Mouse (Mus musculus): ENCODE results near the gene Plpp3. TPM values are rescaled to one million over a fixed set of nuclear protein-coding genes. Genes with fewer than 3 reads are reported as not detected.

The Plpp3 gene
- polyA plus RNA-seq, 1 experiment: 7.0 TPM

- Histone ChIP-seq H3K27me3 (ENCODE audit: control insufficient read depth, insufficient read depth, insufficient read length) (no peaks in the 10 kb centered on the region), H3K79me2 (ENCODE audit: control insufficient read depth, insufficient read depth) (no peaks in the 10 kb centered on the region), H3K4me3 (ENCODE audit: insufficient read depth, poor library complexity, severe bottlenecking) (no peak overlapping the region), H3K36me3 (ENCODE audit: control insufficient read depth, insufficient read depth) (no peaks in the 10 kb centered on the region), H3ac (ENCODE audit: control insufficient read depth, insufficient read length, low read depth) (no peak overlapping the region), H3K79me3 (ENCODE audit: low read depth) (no peaks in the 10 kb centered on the region)
- TF ChIP-seq FOSL1 (IDR thresholded peaks at IDR 0.05; ENCODE audit: insufficient read depth, low read length, poor library complexity, severe bottlenecking): no peak
- TF ChIP-seq CTCF (IDR thresholded peaks at IDR 0.05; ENCODE audit: control insufficient read depth, insufficient read depth, insufficient read length): peak; percentile 46
Measured at GRCm38 (mm10) chr4:105151911-105152690, 5.0 kb upstream of the Plpp3 start.

GRCm38 (mm10) chr4:105153227-105153626 lies 3.9 kb upstream of the Plpp3 start:
- Histone ChIP-seq H3K27me3 (ENCODE audit: control insufficient read depth, insufficient read depth, insufficient read length) (no peaks in the 10 kb centered on the region), H3ac (ENCODE audit: control insufficient read depth, insufficient read length, low read depth) (no peak overlapping the region), H3K36me3 (ENCODE audit: control insufficient read depth, insufficient read depth) (no peaks in the 10 kb centered on the region), H3K79me3 (ENCODE audit: low read depth) (no peaks in the 10 kb centered on the region), H3K4me3 (ENCODE audit: insufficient read depth, poor library complexity, severe bottlenecking) (no peak overlapping the region), H3K79me2 (ENCODE audit: control insufficient read depth, insufficient read depth) (peaks cover 2% of the 10 kb centered on the region)
- no peak for TF ChIP-seq CTCF (IDR thresholded peaks at IDR 0.05; ENCODE audit: control insufficient read depth, insufficient read depth, insufficient read length)
- no peak for TF ChIP-seq FOSL1 (IDR thresholded peaks at IDR 0.05; ENCODE audit: insufficient read depth, low read length, poor library complexity, severe bottlenecking)
- TF ChIP-seq MAX (IDR thresholded peaks at IDR 0.05): no peak
- TF ChIP-seq MYOD1 (IDR thresholded peaks at IDR 0.05; ENCODE audit: control insufficient read depth, insufficient read length, low read depth): no peak
- TF ChIP-seq MYOG (IDR thresholded peaks at IDR 0.05; ENCODE audit: control insufficient read depth, extremely low read depth, insufficient read length): no peak
- TF ChIP-seq USF1 (IDR thresholded peaks at IDR 0.05; ENCODE audit: low read depth): no peak
- no peak for TF ChIP-seq CEBPB (IDR thresholded peaks at IDR 0.05; ENCODE audit: low read depth)

DNA sequence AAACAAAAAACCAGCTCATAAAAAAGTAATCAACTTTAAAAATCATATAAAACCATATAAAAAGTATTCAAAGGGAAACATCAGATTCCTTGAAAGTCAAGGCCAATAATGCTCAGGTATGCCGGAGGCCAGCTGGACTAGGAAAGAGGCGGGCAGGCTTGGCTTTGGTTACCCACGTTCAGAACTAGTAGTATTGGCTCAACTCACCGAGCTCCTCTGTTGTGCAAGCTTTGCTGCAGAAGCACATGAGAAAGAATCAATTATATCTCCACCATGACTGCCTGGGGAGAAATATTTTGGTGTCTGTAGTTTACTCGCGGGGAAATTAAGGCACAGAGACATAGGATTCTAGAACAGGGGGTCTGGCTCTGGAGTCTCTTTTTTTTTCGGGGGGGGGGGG lies 866 bp upstream of the Plpp3 start:
- TF ChIP-seq MAX (IDR thresholded peaks at IDR 0.05) (no peak), USF1 (IDR thresholded peaks at IDR 0.05; ENCODE audit: low read depth) (no peak), CTCF (IDR thresholded peaks at IDR 0.05; ENCODE audit: control insufficient read depth, insufficient read depth, insufficient read length) (no peak), FOSL1 (IDR thresholded peaks at IDR 0.05; ENCODE audit: insufficient read depth, low read length, poor library complexity, severe bottlenecking) (no peak), CEBPB (IDR thresholded peaks at IDR 0.05; ENCODE audit: low read depth) (no peak), MYOG (IDR thresholded peaks at IDR 0.05; ENCODE audit: control insufficient read depth, extremely low read depth, insufficient read length) (no peak), MYOD1 (IDR thresholded peaks at IDR 0.05; ENCODE audit: control insufficient read depth, insufficient read length, low read depth) (no peak)
- Histone ChIP-seq H3K36me3 (ENCODE audit: control insufficient read depth, insufficient read depth) (peaks cover 3% of the 10 kb centered on the region), H3K27me3 (ENCODE audit: control insufficient read depth, insufficient read depth, insufficient read length) (no peaks in the 10 kb centered on the region), H3ac (ENCODE audit: control insufficient read depth, insufficient read length, low read depth) (no peak overlapping the region), H3K4me3 (ENCODE audit: insufficient read depth, poor library complexity, severe bottlenecking) (no peak overlapping the region), H3K79me2 (ENCODE audit: control insufficient read depth, insufficient read depth) (peaks cover 30% of the 10 kb centered on the region), H3K79me3 (ENCODE audit: low read depth) (no peaks in the 10 kb centered on the region)

DNA sequence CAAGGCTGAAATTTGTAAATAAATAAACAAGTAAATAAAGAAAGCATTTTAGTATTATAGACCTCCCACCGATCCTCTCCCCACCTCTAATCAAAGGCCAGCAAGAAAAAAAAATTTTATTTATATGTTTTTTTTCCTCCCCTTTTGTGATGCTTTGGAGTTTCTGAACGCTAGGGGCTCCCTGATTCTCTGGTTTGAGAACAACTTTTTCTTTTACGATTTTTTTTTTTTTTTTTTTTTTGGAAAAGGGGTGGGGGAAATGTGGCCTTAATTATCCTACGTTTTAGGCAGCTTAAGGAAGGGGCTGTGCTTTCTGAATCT lies 232 bp upstream of the Plpp3 start:
- Histone ChIP-seq H3K27me3 (ENCODE audit: control insufficient read depth, insufficient read depth, insufficient read length) (no peaks in the 10 kb centered on the region), H3K79me2 (ENCODE audit: control insufficient read depth, insufficient read depth) (peaks cover 30% of the 10 kb centered on the region), H3K79me3 (ENCODE audit: low read depth) (no peaks in the 10 kb centered on the region), H3K36me3 (ENCODE audit: control insufficient read depth, insufficient read depth) (peaks cover 3% of the 10 kb centered on the region), H3ac (ENCODE audit: control insufficient read depth, insufficient read length, low read depth) (no peak overlapping the region), H3K4me3 (ENCODE audit: insufficient read depth, poor library complexity, severe bottlenecking) (peak overlapping the region; percentile 69)
- TF ChIP-seq CEBPB (IDR thresholded peaks at IDR 0.05; ENCODE audit: low read depth): no peak
- TF ChIP-seq CTCF (IDR thresholded peaks at IDR 0.05; ENCODE audit: control insufficient read depth, insufficient read depth, insufficient read length): no peak
- TF ChIP-seq MYOD1 (IDR thresholded peaks at IDR 0.05; ENCODE audit: control insufficient read depth, insufficient read length, low read depth): no peak
- no peak for TF ChIP-seq USF1 (IDR thresholded peaks at IDR 0.05; ENCODE audit: low read depth)
- TF ChIP-seq MAX (IDR thresholded peaks at IDR 0.05): no peak
- TF ChIP-seq MYOG (IDR thresholded peaks at IDR 0.05; ENCODE audit: control insufficient read depth, extremely low read depth, insufficient read length): no peak
- no peak for TF ChIP-seq FOSL1 (IDR thresholded peaks at IDR 0.05; ENCODE audit: insufficient read depth, low read length, poor library complexity, severe bottlenecking)

DNA sequence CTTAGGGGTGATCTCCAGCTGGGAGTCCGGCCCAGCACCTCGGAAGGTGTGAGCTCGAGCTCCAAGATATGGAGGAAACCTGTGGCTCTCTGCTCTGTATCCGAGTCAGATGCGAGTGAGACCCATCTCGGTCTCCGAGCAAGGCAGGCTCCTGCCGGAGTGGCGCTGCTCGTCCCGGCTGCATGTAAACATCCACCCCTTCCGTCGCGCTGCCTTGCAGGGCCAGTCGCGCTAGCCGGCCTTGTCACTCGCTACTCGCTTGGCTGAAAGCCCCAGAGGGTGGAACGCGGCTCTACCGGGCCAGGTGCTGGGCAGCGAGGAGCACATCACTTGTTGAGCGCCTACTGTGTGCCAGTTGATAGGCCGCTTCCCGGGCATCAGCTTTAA lies 1.0 kb downstream of the Plpp3 start:
- Histone ChIP-seq H3K4me3 (ENCODE audit: insufficient read depth, poor library complexity, severe bottlenecking) (peak overlapping the region; percentile 69), H3ac (ENCODE audit: control insufficient read depth, insufficient read length, low read depth) (peak overlapping the region; percentile 83), H3K27me3 (ENCODE audit: control insufficient read depth, insufficient read depth, insufficient read length) (no peaks in the 10 kb centered on the region), H3K79me2 (ENCODE audit: control insufficient read depth, insufficient read depth) (peaks cover 30% of the 10 kb centered on the region), H3K79me3 (ENCODE audit: low read depth) (no peaks in the 10 kb centered on the region), H3K36me3 (ENCODE audit: control insufficient read depth, insufficient read depth) (peaks cover 3% of the 10 kb centered on the region)
- TF ChIP-seq MYOD1 (IDR thresholded peaks at IDR 0.05; ENCODE audit: control insufficient read depth, insufficient read length, low read depth) (no peak), CTCF (IDR thresholded peaks at IDR 0.05; ENCODE audit: control insufficient read depth, insufficient read depth, insufficient read length) (peak; percentile 11)

All from C2C12 (cell line).